Mouse (Mus musculus): Measurements from ENCODE around the gene Krit1. TPM values are rescaled to one million over a fixed set of nuclear protein-coding genes. Genes with fewer than 3 reads are reported as not detected.
A peak's percentile ranks its signal among the peaks of the same experiment; 100 is the strongest.
"Not testable (repeated sequence)": the region's sequence is repeated elsewhere in the genome, so short reads cannot be mapped to it uniquely, and the experiment has no call there.

Gene Krit1
- total RNA-seq, 1 experiment from 2014 or later = 106 TPM

GRCm38 (mm10) chr5:3872348-3872747, 69.4 kb downstream of the Krit1 start:
- ATAC-seq (ENCODE audit: extremely low read depth, insufficient number of reproducible peaks, low FRiP score, poor library complexity, severe bottlenecking) = no peak

GRCm38 (mm10) chr5:3873485-3873884, 70.5 kb downstream of the Krit1 start:
- no peak for ATAC-seq (ENCODE audit: extremely low read depth, insufficient number of reproducible peaks, low FRiP score, poor library complexity, severe bottlenecking)

GRCm38 (mm10) chr5:3886862-3887261, 83.9 kb downstream of the Krit1 start:
- not testable (repeated sequence) for ATAC-seq (ENCODE audit: extremely low read depth, insufficient number of reproducible peaks, low FRiP score, poor library complexity, severe bottlenecking)

- no peak for ATAC-seq (ENCODE audit: extremely low read depth, insufficient number of reproducible peaks, low FRiP score, poor library complexity, severe bottlenecking)
Observed at GRCm38 (mm10) chr5:3889201-3889600, 86.2 kb downstream of the Krit1 start.

- ATAC-seq (ENCODE audit: extremely low read depth, insufficient number of reproducible peaks, low FRiP score, poor library complexity, severe bottlenecking) = peak; percentile 98
Observed at GRCm38 (mm10) chr5:3893459-3894293, 90.7 kb downstream of the Krit1 start, which contains the start of gene Mterf1a. Gene Mterf1a (minus strand): TSS chr5:3893933.

GRCm38 (mm10) chr5:3894294-3894619, 91.3 kb downstream of the Krit1 start:
- ATAC-seq (ENCODE audit: extremely low read depth, insufficient number of reproducible peaks, low FRiP score, poor library complexity, severe bottlenecking) = not testable (repeated sequence)

Other genes with a start within 250 kb of the Krit1 start
- gene 1700109H08Rik, start 231.6 kb upstream of the Krit1 start, total RNA-seq (2017) = 18.7 and 28.1 TPM in 2 replicates
- gene Pex1, start 207.1 kb upstream of the Krit1 start, total RNA-seq (2017) = 13.4 and 18.2 TPM in 2 replicates
- 45.5 and 67.2 TPM in 2 replicates for gene Rbm48, start 206.6 kb upstream of the Krit1 start, total RNA-seq (2017)
- not detected in 2 replicates for gene Tmbim7, start 152.0 kb upstream of the Krit1 start, total RNA-seq (2017)
- gene Gatad1, start 146.0 kb upstream of the Krit1 start, total RNA-seq (2017) = 110 and 118 TPM in 2 replicates
- 46.7 and 48.1 TPM in 2 replicates for gene Ankib1, start 259 bp upstream of the Krit1 start, total RNA-seq (2017)
- gene Lrrd1, start 42.0 kb downstream of the Krit1 start, total RNA-seq (2017) = 1.2 and 1.5 TPM in 2 replicates
- gene Mterf1a, start 90.7 kb downstream of the Krit1 start, total RNA-seq (2017) = 27.6 and 29.1 TPM in 2 replicates
- 107 and 130 TPM in 2 replicates for gene Akap9, start 124.9 kb downstream of the Krit1 start, total RNA-seq (2017)